Mouse (Mus musculus): Measurements from ENCODE around the gene Rhbdd3.

GRCm38 (mm10) chr11:5052200-5052854, 46.4 kb upstream of the Rhbdd3 start:
- TF ChIP-seq CTCF (IDR thresholded peaks at IDR 0.05; ENCODE audit: low read depth) (no peak), EP300 (optimal IDR thresholded peaks at IDR 0.05) (no peak)
